Mouse (Mus musculus): ENCODE measurements around the gene Mgat3. TPM values are rescaled to one million over a fixed set of nuclear protein-coding genes. Genes with fewer than 3 reads are reported as not detected.

Gene Mgat3
- total and polyA plus RNA-seq, 2 experiments: 0.09 to 0.16 TPM

GRCm38 (mm10) chr15:80233053-80233452 lies 59.5 kb downstream of the Mgat3 start:
- H3K36me3 ChIP-seq (ENCODE audit: control insufficient read depth, insufficient read depth, low read length): peaks cover 19% of the 10 kb centered on the region
- no peak overlapping the region for H3K4me3 ChIP-seq (ENCODE audit: insufficient read depth, low read depth, low read length)
- H3K9ac ChIP-seq (ENCODE audit: low read depth, low read length): no peak overlapping the region
- WGBS: 82% methylated on average over 4 of the region's 4 CpGs
- peaks cover 11% of the 10 kb centered on the region for H3K4me1 ChIP-seq (ENCODE audit: control insufficient read depth, insufficient read depth, low read length)
- no peak for DNase-seq (ENCODE audit: extremely low read depth, low read depth, low spot score)
- no peaks in the 10 kb centered on the region for H3K27me3 ChIP-seq (ENCODE audit: control insufficient read depth, insufficient read depth, low read length)
- H3K79me2 ChIP-seq (ENCODE audit: control insufficient read depth, insufficient read depth, low read length): peaks cover 21% of the 10 kb centered on the region
- H3K27ac ChIP-seq (replicated peaks; ENCODE audit: insufficient read depth, low read depth, low read length): peak overlapping the region; percentile 70
- TF ChIP-seq POLR2A (IDR thresholded peaks at IDR 0.05; ENCODE audit: extremely low read depth, insufficient read depth, low read length): no peak
- no peak for TF ChIP-seq CTCF (IDR thresholded peaks at IDR 0.05; ENCODE audit: low read depth, low read length)

- Histone ChIP-seq H3K9ac (ENCODE audit: low read depth, low read length) (peak within 1 kb of the TSS; percentile 93), H3K27me3 (ENCODE audit: control insufficient read depth, insufficient read depth, low read length) (no peaks in the 10 kb centered on the region), H3K36me3 (ENCODE audit: control insufficient read depth, insufficient read depth, low read length) (peaks cover 27% of the 10 kb centered on the region), H3K79me2 (ENCODE audit: control insufficient read depth, insufficient read depth, low read length) (peaks cover 23% of the 10 kb centered on the region), H3K4me1 (ENCODE audit: control insufficient read depth, insufficient read depth, low read length) (peaks cover 11% of the 10 kb centered on the region), H3K4me3 (ENCODE audit: insufficient read depth, low read depth, low read length) (peak within 1 kb of the TSS; percentile 97), H3K27ac (replicated peaks; ENCODE audit: insufficient read depth, low read depth, low read length) (peak within 1 kb of the TSS; percentile 89)
- TF ChIP-seq POLR2A (IDR thresholded peaks at IDR 0.05; ENCODE audit: extremely low read depth, insufficient read depth, low read length): peak; percentile 56; the same call in 1 of the 2 replicates
- TF ChIP-seq CTCF (IDR thresholded peaks at IDR 0.05; ENCODE audit: low read depth, low read length): peak; percentile 18; the same call in 1 of the 2 replicates
- peak; percentile 95 for DNase-seq (ENCODE audit: extremely low read depth, low read depth, low spot score)
- 1% methylated on average over 67 of the region's 67 CpGs for WGBS
Observed at GRCm38 (mm10) chr15:80233733-80234509, 60.4 kb downstream of the Mgat3 start, which contains the start of gene Mief1. Gene Mief1, plus strand, starts transcription at chr15:80234018.

DNA sequence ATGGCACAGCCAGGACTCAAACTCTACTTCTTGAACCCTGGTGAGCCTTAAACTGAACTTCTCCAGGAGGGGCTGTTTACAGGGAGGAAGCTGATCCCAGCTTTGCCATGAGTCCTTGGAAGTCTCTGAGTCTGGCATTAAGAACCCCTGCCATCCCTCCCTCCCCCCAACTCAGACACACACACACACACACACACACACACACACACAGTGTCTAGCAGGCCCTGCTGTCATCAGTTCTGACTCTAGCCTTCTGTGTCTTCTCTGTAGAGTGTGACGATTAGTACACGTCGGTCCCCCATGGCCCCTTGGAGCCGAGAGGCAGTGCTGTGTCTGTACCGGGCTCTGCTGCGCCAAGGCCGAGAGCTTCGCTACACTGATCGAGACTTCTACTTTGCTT lies 62.0 kb downstream of the Mgat3 start, which contains the start of gene AC140267.1:
AC140267.1 (plus strand) TSS at position 301 of the 400 bp plus-strand sequence.
- peak within 1 kb of the TSS; percentile 89; the same call in 1 of the 2 replicates for H3K27ac ChIP-seq (replicated peaks; ENCODE audit: insufficient read depth, low read depth, low read length)
- H3K79me2 ChIP-seq (ENCODE audit: control insufficient read depth, insufficient read depth, low read length): peaks cover 23% of the 10 kb centered on the region
- H3K4me1 ChIP-seq (ENCODE audit: control insufficient read depth, insufficient read depth, low read length): peaks cover 11% of the 10 kb centered on the region
- peak within 1 kb of the TSS; percentile 93 for H3K9ac ChIP-seq (ENCODE audit: low read depth, low read length)
- 97% methylated on average over 9 of the region's 9 CpGs for WGBS
- TF ChIP-seq POLR2A (IDR thresholded peaks at IDR 0.05; ENCODE audit: extremely low read depth, insufficient read depth, low read length): no peak
- H3K27me3 ChIP-seq (ENCODE audit: control insufficient read depth, insufficient read depth, low read length): no peaks in the 10 kb centered on the region
- H3K4me3 ChIP-seq (ENCODE audit: insufficient read depth, low read depth, low read length): peak within 1 kb of the TSS; percentile 97
- H3K36me3 ChIP-seq (ENCODE audit: control insufficient read depth, insufficient read depth, low read length): peaks cover 34% of the 10 kb centered on the region
- DNase-seq (ENCODE audit: extremely low read depth, low read depth, low spot score): no peak

GRCm38 (mm10) chr15:80248135-80248534 lies 74.6 kb downstream of the Mgat3 start:
- Histone ChIP-seq H3K27ac (replicated peaks; ENCODE audit: insufficient read depth, low read depth, low read length) (peak overlapping the region; percentile 96), H3K36me3 (ENCODE audit: control insufficient read depth, insufficient read depth, low read length) (peaks cover 42% of the 10 kb centered on the region), H3K4me1 (ENCODE audit: control insufficient read depth, insufficient read depth, low read length) (peaks cover 29% of the 10 kb centered on the region), H3K27me3 (ENCODE audit: control insufficient read depth, insufficient read depth, low read length) (no peaks in the 10 kb centered on the region), H3K79me2 (ENCODE audit: control insufficient read depth, insufficient read depth, low read length) (no peaks in the 10 kb centered on the region), H3K9ac (ENCODE audit: low read depth, low read length) (no peak overlapping the region; the same call in 1 of the 2 replicates), H3K4me3 (ENCODE audit: insufficient read depth, low read depth, low read length) (no peak overlapping the region)
- DNase-seq (ENCODE audit: extremely low read depth, low read depth, low spot score): no peak
- WGBS: 96% methylated on average over 12 of the region's 12 CpGs
- no peak for TF ChIP-seq POLR2A (IDR thresholded peaks at IDR 0.05; ENCODE audit: extremely low read depth, insufficient read depth, low read length)
- no peak for TF ChIP-seq CTCF (IDR thresholded peaks at IDR 0.05; ENCODE audit: low read depth, low read length)

DNA sequence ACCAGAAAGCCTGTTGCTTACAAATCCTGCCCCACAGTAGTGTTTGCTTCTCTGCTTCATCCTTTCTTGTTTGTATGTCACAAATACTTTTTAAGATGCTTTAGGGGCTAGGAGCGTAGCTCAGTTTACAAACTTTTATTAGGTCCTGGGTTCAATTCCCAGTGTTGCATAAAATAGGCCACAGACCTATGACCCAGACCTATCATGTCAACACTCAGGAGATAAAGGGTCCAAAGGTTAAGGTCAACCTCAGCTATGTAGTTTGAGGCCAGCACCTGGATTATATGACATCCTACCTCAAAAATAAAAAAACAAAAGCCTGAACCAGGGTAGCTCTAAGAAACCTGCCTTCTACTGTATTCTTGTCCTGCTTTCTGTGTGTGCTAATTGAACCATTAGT lies 75.1 kb downstream of the Mgat3 start:
- 46% methylated on average over 1 of the region's 1 CpGs for WGBS
- peaks cover 42% of the 10 kb centered on the region for H3K36me3 ChIP-seq (ENCODE audit: control insufficient read depth, insufficient read depth, low read length)
- H3K27me3 ChIP-seq (ENCODE audit: control insufficient read depth, insufficient read depth, low read length): no peaks in the 10 kb centered on the region
- peaks cover 30% of the 10 kb centered on the region for H3K4me1 ChIP-seq (ENCODE audit: control insufficient read depth, insufficient read depth, low read length)
- peak overlapping the region; percentile 96 for H3K27ac ChIP-seq (replicated peaks; ENCODE audit: insufficient read depth, low read depth, low read length)
- no peak overlapping the region for H3K4me3 ChIP-seq (ENCODE audit: insufficient read depth, low read depth, low read length)
- peak; percentile 89 for DNase-seq (ENCODE audit: extremely low read depth, low read depth, low spot score)
- no peak overlapping the region for H3K9ac ChIP-seq (ENCODE audit: low read depth, low read length)
- no peaks in the 10 kb centered on the region for H3K79me2 ChIP-seq (ENCODE audit: control insufficient read depth, insufficient read depth, low read length)
- no peak for TF ChIP-seq CTCF (IDR thresholded peaks at IDR 0.05; ENCODE audit: low read depth, low read length)
- no peak for TF ChIP-seq POLR2A (IDR thresholded peaks at IDR 0.05; ENCODE audit: extremely low read depth, insufficient read depth, low read length)

- H3K36me3 ChIP-seq (ENCODE audit: control insufficient read depth, insufficient read depth, low read length): peaks cover 36% of the 10 kb centered on the region
- no peak for TF ChIP-seq POLR2A (IDR thresholded peaks at IDR 0.05; ENCODE audit: extremely low read depth, insufficient read depth, low read length)
- no peak for TF ChIP-seq CTCF (IDR thresholded peaks at IDR 0.05; ENCODE audit: low read depth, low read length)
- no peaks in the 10 kb centered on the region for H3K79me2 ChIP-seq (ENCODE audit: control insufficient read depth, insufficient read depth, low read length)
- H3K27ac ChIP-seq (replicated peaks; ENCODE audit: insufficient read depth, low read depth, low read length): peak overlapping the region; percentile 93
- DNase-seq (ENCODE audit: extremely low read depth, low read depth, low spot score): peak; percentile 76
- 28% methylated on average over 10 of the region's 10 CpGs for WGBS
- H3K4me3 ChIP-seq (ENCODE audit: insufficient read depth, low read depth, low read length): no peak overlapping the region
- H3K4me1 ChIP-seq (ENCODE audit: control insufficient read depth, insufficient read depth, low read length): peaks cover 34% of the 10 kb centered on the region
- 0 out of 2 replicates have a peak overlapping the region, but pooled peaks have one; percentile 2 for H3K9ac ChIP-seq (ENCODE audit: low read depth, low read length)
- H3K27me3 ChIP-seq (ENCODE audit: control insufficient read depth, insufficient read depth, low read length): no peaks in the 10 kb centered on the region
Observed at GRCm38 (mm10) chr15:80249672-80250071, 76.2 kb downstream of the Mgat3 start.
